Mouse (Mus musculus) B cell, adult 2 months (primary cell): ENCODE measurements at regions not wholly inside any gene's neighbourhood (a gene's known extent, or its start where the extent isn't known, plus 50 kb on each side); places are given as distances from the start of the nearest gene placed in this dataset.
"Not testable (repeated sequence)": the region's sequence is repeated elsewhere in the genome, so short reads cannot be mapped to it uniquely, and the experiment has no call there.

Experiments
- DNase-seq, 2 experiments: peaks; one replicate each; pipeline ENCODE4 v3.0.0; 2022

DNA sequence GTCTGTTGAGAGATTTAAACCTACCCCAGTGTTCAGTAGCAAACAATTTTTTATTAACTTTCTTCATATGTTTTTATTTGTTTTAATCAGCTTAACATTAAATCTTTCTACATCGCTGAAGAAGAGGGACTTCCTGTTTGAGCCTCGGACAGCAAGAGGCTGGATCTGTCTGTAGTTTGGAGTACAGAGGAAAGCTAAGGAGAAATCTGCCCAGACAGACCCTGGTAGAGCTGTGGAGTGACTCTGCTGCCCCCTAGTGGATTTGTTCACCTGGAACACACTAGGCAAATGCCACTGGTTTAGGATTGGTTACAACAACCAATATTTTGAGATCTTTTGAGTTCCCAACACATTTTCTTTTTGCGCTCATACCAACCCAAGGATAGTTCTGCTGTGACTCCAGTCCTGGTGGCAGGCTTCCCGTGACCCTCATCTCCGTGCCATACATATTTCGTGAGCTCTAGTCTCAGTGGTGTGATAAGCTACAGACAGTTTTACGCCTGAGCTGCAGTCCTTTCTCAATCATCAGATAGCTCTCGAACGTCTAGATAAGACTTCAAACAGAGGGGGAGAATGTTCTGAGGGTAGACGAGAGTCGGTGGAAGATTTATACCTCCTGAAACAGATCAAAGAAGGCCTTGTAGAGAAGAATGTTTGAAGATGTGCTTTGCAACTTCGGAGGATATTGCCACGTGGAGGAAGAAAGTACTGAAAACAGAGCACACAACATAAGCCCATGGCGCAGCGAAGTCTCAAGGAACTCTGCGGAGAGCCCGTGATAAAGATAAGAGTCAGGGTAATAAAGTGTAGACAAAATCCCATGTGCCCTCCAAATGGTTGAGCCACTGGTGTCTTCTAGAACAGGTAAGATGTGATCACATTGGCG is 119.0 kb upstream of the Nabp1 start:
- DNase-seq: peak; percentile 84 to 85

DNA sequence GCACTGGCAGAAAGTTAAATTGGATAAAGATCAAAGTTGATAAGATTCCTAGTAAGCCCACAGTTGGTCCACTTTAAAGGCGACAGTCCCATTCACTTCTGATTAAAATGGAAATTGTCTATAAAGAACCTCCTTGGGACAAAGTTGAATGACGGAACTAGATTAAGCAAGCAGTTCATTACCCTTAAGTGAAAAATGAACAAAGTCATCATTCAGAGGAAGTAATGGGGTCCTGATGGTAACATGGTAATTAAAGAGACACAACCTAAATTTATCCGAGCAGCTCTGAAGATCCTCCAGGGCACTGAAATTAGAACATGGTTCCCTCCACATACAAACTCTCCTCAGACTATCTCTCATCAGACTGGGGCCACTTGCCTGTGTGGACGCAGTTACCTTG is 116.4 kb upstream of the Nabp1 start:
- DNase-seq: no peak

DNA sequence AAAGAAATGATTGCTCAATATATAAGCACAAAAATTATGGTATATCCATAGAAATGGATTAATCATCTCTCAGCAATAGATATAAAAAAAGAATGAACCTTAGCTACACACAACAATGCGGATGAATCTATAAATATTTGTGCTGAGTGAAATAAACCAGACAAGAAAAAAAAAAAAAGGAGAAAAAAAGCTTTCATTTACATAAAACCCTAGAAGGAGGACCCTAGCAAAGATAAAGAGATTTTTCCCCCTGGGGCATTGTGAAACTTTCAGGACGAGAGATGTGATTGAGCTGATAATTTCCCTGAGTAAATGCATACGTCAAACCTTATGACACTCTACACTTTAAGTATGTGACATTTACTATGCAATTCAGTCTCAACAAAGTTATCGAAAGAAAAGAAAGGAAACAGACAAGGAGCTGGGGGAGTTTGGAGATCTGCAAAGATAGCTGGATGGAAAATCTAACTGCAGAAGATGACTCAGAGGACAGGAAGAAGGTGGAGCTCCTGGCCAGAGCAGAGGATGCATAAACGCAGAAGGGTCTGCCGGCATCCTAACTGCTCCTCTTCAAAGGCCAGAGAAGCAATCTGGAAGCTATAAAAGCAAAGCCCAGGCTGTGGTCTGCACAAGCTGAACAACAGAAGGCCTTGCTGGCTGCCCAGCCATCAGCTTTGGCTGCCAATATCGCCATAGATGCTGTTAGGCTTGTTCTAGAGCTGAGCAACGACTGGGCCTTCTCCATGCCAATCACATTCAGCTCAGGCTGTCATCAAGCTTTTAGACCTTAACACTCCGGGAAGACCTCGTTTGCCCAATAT is 115.6 kb upstream of the Nabp1 start:
- no peak for DNase-seq

DNA sequence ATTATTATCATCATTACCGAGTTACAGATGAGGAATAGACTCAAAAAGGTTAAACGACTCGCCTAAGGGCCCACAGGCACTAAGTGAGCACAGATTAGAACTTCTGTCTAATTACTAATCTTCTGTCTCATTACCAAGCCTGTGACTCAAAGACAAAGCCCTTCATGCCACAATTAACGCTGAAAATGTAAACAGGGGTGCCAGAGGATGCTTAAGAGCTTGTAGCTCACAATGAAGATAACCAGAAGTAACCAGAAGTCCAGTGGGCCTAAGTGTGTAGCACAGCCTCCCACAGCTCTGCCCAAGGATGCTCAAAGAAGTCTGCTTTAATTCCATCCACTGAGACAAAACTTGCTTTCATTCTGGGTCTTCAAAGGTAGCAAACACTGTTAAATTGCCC is 113.7 kb upstream of the Nabp1 start:
- no peak for DNase-seq

DNA sequence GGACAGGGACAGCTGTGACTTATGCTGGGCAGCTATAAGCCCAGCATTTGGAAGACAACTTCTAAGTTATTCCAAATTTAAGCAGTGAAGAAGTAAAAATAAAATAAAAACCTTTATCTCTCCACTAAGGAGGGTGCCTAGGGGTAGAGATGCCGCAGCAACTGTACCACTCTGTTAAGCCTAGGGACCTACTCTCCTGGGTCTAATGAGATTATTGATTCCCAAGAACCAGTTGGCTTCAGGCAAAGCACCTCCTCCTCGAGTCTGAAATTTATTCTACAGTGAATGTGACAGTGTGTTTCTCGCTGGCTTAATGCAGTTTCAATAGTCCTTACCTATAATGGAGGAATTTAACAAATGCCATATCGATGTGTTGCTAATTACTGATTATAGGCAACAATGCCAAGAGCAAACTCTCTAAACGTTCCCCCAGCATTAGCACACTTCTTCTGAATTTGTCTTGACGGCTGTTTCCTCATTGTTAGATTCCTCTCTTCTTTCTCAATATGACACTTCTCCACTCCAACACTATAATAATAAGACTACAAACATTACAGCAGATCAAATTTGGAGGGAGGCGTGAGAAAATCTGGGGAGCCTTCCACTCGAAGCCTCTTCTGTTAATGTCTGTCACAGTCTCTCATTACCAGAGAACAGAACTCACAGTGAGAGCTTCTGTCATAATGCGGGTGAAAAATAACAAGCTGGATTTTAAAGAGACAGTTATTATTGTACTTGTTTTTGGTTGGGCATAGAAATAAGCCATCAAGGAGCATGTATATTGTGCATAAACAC is 112.6 kb upstream of the Nabp1 start:
- DNase-seq: no peak

DNA sequence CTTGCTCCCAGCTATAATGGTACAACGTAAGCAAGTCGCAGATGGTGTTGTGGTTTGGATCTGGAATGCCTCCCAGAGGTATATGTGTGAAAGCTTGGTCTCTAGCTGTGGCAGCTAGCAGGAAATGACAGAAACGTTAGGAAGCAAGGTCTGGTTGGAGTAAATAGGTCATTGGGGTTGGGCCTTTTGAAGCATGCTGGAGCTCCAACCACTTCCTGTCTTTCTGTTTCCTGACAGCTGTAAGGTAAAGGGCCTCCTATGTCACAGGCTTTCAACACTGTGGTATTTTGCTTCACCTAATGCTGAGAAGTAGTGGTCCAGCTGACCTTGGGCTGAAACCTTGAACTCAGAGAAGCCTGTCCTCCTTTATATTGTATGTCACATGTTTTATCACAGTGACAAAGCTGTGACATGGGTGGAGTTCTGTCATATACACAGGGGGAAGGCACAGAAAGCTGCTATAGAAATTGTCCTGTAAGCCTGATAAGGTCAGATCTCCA is 106.8 kb upstream of the Nabp1 start:
- peak; percentile 47 to 56 for DNase-seq

DNA sequence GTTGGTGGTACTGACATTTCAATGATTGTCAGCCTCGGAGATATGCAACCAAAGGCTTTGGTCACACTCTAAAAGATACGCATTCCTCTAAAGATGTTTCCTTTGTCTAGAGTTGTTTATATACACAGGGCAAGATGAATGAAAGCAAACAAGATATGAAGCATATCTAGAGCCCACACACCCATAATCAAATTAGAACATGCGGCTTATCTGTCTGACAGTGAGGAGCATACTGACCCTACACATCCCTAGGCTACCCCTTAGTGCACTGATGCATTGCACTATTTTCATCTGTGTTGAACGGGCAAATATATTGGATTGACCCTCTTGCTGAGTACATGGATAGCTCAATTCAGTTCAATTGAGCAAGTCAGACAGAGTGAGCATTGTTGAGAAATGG is 105.6 kb upstream of the Nabp1 start:
- DNase-seq: no peak

DNA sequence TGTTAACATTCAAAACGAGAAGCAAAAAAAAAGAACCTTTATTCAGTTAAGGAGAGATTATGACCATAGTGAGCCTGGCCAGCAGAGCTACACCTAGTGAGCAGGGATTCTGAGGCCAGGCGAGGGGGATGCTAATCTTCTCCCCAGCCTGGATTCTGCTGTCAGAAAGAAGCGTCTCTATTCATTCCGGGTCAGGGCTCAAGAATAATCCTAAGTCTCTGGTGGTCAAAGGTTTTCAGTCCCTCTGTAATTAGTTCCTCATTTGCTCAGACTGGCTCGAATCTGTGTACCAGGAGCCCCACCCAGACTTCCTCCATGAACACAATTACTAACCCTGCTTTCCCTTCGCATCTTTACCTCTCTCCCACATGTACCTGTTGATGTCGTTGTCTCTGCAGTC is 101.8 kb upstream of the Nabp1 start:
- peak; percentile 13 to 14 for DNase-seq

DNA sequence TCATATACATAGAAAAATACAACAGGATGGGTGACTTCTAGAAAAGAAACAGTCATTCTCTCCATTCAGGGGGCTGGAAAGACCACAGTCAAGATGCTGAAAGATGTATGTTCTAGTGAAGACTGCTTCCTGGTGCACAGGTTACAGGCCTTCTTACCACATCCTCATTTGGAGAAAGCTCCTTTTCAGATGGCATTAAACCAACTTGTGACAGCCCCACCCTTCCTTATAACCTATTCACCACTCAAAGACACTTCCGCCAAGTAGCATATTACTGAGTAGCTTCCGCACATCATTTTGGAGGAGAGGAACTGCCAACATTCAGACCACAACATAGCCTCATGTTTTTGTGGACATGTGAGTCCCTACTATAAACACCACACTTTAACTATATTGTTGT is 99.5 kb upstream of the Nabp1 start:
- DNase-seq: peak in 1 of 2 experiments; percentile 17

DNA sequence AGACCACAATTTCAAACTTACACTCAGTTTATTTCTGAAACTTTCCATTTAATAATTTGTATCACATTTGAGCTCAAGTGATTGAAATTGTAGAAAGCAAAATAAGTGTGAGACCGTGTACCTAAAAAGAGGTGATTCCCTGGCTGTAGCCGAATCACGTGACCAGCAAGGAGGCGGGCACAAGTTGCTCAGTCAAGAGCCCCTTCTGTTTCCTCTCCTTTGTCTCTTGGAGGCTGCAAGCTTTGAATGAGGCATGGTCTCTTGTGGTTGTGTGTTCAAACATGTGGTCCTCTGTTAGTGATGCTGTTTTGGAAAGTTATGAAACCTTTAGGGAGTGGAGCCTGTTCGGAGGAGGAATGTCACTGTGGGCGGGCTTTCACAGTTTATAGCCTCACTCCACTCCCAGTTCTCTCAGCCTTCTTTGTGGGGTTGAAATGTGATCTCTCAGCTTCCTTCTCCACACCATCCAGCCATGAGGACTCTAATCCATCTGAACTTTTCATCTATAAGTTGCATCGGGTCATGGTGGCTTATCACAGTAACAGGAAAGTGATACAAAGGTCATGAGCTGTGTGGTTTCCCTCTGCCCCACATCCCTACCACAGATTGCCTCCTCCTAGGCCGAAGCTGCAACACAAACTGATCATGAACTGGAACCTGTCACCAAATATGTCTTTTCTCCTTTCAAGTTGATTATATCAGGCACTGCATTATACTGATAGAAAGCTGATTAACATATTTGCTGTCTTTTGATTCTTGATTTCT is 94.3 kb upstream of the Nabp1 start:
- no peak for DNase-seq

DNA sequence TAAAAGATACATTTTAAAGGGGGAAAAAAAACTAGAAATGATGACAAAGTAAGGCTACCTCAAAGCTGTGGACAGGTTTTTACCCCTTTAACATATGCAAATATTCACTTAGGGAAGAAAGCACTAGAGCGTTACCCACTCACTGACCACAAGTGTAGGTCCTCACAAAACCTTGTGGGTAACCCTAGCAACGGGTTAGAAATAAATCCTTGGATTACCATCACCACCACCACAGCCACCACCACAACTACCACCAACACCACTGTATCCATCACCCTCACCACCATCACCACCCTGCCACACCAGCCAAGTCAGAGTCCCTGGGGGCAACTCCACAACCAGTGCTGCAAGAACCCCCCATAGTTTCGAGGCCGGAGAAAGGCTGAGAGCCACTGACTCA is 91.4 kb upstream of the Nabp1 start:
- peak; percentile 28 to 37 for DNase-seq

DNA sequence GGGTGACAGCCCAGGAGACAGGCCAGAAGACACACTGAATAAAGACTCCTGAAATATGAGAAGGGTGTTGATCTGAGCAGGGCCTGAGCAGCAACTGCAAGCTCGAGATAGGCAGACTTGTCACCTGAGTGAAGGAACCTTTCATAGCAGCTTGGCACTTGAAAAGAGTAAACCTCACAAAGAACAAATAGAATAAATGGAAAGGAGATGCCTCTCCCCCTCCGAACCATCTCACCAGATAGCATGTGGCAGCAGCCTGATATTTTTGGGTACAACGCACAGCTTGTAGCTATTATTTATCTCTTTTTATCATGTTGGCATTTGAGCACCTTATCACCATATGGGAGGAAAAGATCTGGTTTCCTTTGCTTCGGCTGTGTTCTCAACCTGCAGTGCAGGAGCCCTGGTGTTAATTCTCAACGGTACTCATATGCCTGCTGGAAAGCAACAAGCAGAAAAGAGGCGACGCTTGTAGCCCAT is 88.0 kb upstream of the Nabp1 start:
- no peak for DNase-seq

DNA sequence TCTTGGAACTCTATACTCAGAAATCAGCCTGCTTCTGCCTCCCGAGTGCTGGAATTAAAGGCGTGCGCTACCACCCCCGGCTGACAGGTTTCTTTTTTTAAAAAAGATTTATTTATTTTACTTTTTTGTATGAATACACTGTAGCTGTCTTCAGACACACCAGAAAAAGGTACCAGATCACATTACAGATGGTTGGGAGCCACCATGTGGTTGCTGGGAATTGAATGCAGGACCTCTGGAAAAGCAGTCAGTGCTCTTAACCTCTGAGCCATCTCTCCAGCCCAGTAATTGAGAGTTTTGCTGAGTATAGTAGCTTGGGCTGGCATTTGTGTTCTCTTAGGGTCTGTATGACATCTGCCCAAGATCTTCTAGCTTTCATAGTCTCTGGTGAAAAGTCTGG is 78.4 kb upstream of the Nabp1 start:
- DNase-seq: not testable (repeated sequence)

DNA sequence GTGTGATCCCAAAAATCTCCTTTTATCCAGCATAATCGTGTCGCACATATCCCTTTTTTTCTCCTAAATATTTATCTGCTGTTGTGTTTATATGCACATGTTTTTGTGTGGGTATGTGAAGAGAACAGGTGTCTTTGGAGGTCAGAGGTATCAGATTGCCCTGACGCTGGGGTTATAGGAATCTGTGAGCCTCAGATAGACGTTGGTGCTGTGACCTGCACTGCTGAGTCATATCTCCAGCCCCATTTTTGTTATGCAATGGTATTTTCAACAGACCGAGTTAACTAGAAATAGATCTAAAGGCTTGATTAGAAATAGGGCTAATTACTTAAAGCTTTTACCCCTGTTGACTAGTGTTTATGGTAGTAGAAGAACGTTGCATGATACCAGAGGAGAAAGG is 75.5 kb upstream of the Nabp1 start:
- DNase-seq: no peak

DNA sequence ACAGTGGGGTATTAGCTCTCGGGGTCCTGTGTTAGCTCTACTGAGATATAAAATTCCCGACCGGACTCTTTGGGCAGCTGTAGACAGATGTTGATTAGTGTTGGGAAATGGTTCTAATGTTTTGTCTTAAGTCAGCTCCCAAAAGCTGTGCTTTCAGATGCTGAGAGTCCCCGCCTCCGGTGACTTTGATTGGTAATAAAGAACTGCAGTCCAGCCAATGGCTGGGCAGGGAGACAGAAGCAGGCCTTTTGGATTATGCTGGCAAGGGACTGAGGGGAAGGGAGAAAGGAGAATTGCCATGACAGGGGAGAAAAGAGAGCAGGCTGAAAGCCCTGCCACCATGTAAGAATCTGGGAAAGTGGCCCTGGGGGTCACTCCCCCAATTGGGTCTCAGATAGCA is 73.4 kb upstream of the Nabp1 start:
- no peak for DNase-seq

DNA sequence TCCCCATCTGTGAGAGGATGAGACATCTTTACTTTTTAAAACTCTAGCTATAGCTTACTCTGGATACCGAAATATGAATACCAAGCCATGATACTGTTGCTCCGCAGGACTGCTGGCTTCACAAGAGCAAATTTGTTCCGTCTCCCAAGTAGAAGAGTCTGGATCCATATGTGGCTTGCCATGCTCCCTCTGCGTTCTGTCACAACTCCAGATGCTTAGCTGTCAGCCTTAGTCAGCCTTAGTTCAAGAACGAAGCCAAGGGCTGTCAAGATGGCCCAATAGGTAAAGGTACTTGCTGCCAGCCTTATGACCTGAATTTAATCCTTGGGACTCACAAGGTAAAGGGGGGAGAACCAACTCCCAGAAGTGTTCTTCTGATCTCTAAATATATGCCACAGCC is 64.6 kb upstream of the Nabp1 start:
- DNase-seq: no peak

DNA sequence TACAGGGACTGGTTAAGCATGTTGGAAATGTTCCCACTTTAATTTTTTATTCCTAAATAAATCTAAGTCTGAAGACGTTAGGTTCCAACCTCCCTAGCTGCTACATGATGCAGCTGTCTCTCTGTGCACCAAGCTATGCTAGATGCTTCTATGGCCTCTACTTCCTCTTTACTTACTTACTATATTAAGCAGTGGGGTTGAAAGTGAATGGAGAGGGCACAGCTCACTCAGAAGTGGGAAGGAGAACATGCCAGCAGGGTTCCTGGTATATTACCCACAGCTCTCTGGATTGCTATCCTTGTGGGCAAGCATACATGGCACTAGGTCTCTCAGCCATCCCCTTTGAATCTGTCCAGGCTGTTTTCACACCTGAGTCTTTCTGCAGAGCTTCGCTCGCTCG is 61.4 kb upstream of the Nabp1 start:
- DNase-seq: peak; percentile 2 to 10

DNA sequence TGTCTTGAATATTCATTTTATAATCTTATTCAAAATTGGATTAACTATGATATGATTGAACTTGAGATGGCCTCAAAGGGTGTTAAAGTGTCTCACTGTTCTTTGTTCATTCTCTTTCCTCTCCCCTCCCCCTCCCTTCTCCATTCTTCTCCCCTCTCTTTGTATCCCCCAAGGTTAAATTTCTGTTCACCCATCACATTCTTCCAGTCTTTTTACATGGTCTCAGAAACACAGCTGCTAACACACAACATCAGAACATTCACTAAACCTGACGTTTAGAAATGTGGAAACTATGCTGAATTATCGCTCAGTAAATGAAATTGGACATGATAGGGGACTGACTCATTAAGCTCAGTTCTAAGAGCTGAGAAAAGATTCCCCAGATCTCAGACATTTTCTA is 60.6 kb upstream of the Nabp1 start:
- DNase-seq: no peak

DNA sequence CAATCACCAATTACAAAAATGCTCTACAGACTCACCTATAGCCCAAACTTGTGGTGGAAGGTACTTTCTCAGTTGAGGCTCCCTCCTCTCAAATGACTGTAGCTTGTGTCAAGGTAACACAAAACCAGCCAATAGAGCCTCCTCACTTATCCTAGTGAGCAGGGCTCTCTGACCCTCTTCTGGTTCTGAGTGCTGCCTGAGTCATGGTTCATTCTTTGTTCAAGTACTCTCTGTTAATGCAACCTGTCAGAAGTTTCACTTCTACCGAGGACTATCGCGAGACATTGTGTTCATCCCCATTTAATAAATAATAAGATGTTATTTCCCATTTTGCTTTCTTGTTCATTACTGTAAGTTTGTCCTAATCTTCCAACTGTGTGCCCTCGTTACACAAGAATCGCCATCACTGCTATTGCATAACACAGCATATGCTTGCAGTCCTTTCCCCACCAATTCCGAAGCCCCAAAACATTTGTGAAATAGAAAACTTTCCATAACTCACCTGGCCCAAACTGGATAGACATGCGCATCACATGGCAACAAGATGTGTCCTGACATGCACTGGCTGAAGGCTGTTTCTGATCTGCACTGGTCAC is 59.6 kb upstream of the Nabp1 start:
- no peak for DNase-seq

DNA sequence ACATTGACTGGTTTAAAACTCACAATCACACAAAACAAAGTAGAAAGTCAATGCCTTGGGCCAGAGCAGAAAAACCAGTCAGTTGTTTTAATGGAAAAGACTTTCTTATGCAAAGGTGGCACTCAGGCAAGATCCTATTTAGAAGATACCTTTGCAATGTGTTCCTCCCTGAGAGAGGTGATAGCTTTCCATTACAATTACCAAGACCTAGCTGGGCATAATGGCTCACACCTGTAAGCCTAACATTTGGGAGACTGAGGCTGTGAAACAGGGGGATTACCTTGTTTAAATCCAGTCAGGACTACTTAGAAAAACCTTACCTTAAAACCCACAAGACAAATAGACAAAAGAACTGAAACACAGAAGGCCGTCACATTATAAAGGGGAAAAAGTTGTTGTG is 57.9 kb upstream of the Nabp1 start:
- no peak for DNase-seq

DNA sequence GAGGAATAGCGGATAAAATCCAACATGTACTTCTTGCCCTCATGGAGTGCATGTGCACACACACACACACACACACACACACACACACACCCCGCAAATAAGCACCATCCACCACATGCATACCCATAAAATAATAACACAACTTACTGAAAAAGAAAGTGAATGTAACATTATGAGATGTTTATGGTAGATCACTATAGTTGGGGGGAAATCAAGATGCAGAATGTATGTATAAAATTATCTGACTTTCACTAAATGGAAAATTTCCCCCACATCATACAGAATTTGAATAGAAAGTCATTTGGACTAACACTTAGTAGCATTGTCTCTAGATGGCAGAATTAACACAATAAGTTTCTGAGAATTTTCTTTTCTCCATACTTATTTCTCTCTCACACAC is 57.2 kb upstream of the Nabp1 start:
- DNase-seq: no peak

DNA sequence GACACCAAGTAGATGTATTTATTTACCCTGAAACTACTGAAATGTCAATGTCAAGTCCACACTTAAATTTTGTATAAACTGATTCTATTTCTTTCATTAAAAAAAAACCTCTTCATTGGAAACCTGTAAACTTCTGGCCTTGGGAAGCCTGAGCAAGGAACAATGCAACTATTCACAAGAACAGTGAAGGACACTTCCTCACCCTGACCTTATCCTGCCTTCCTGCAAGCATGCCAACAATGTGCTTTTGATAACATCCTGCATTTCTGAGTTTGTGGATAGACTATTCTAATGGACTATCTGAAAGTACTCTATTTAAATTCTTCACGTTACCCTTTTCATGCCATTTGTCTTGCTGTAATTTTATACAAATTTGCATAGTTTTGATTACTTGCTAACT is 53.1 kb upstream of the Nabp1 start:
- DNase-seq: no peak
